Mouse (Mus musculus) forebrain, embryonic 14.5 days (tissue): Measurements from ENCODE around the gene Galnt18. TPM values are rescaled to one million over a fixed set of nuclear protein-coding genes. Genes with fewer than 3 reads are reported as not detected.

Experiments used
- ATAC-seq: fragments of 200-750 bp; cut with Nextera tagmentation; 2 replicates; pipeline ENCODE4 v1.8.0; 2017; ENCODE audit warnings: mild to moderate bottlenecking, moderate library complexity
- DNase-seq: peaks from one replicate; pipeline ENCODE4 v3.0.0-alpha.2; 2015; ENCODE audit warnings: low spot score
- H3K27ac ChIP-seq: fragments of 300-500 bp; sonication (generic); 2 replicates; pipeline ENCODE4 v1.5.1; 2014; ENCODE audit warnings: low read depth, mild to moderate bottlenecking, control low read depth, low read length, moderate library complexity
- H3K27me3 ChIP-seq: fragments of 300-500 bp; sonication (generic); replicated peaks from 2 replicates; pipeline ENCODE4 v1.6.1; 2014; ENCODE audit warnings: low read length, control low read depth, mixed read lengths; ENCODE audit not compliant: control insufficient read depth, insufficient read depth
- H3K36me3 ChIP-seq: fragments of 300-500 bp; sonication (generic); 2 replicates; pipeline ENCODE4 v1.6.1; 2014; ENCODE audit warnings: low read length, control low read depth; ENCODE audit not compliant: control insufficient read depth, insufficient read depth
- H3K4me1 ChIP-seq: fragments of 300-500 bp; sonication (generic); 2 replicates; pipeline ENCODE4 v1.6.1; 2014; ENCODE audit warnings: antibody characterized with exemption, low read length, control low read depth; ENCODE audit not compliant: control insufficient read depth, insufficient read depth
- H3K4me2 ChIP-seq: fragments of 300-500 bp; sonication (generic); 2 replicates; pipeline ENCODE4 v1.6.1; 2014; ENCODE audit warnings: mild to moderate bottlenecking, control low read depth, low read length
- H3K4me3 ChIP-seq: fragments of 300-500 bp; sonication (generic); 2 replicates; pipeline ENCODE4 v1.5.1; 2014; ENCODE audit warnings: low read depth, low read length, control low read depth
- H3K9ac ChIP-seq: fragments of 300-500 bp; sonication (generic); 2 replicates; pipeline ENCODE4 v1.6.1; 2014; ENCODE audit warnings: mild to moderate bottlenecking, low read length, control low read depth, moderate library complexity
- H3K9me3 ChIP-seq: fragments of 300-500 bp; sonication (generic); replicated peaks from 2 replicates; pipeline ENCODE4 v1.6.1; 2016; ENCODE audit warnings: low read length, control low read depth, mixed read lengths; ENCODE audit not compliant: control insufficient read depth
- WGBS: fragments of 180-500 bp; shearing (Covaris S2); extraction: QIAGEN DNeasy Blood & Tissue Kit; methylation state at CpG from one replicate; pipeline ENCODE4 v1.1.7; 2014; 5-methylcytosine and 5-hydroxymethylcytosine counted together
- polyA plus RNA-seq: library from polyadenylated mRNA; unstranded; fragments of >200 nt; fragmentation: Nextera tagmentation; extraction: Ambion mirVana; gene quantifications from 2 replicates; pipeline ENCODE4 v1.2.1, GENCODE M21; 2014

The Galnt18 gene
- polyA plus RNA-seq, 1 experiment from 2014 or later: 6.6 TPM

- H3K27ac ChIP-seq: no peak overlapping the region
- no peaks in the 10 kb centered on the region for H3K4me1 ChIP-seq
- H3K4me2 ChIP-seq: no peak overlapping the region
- no peaks in the 10 kb centered on the region for H3K36me3 ChIP-seq
- H3K9me3 ChIP-seq: no peaks in the 10 kb centered on the region
- H3K9ac ChIP-seq: no peak overlapping the region
- no peak overlapping the region for H3K4me3 ChIP-seq
- H3K27me3 ChIP-seq: no peaks in the 10 kb centered on the region
- DNase-seq (no peak), ATAC-seq (no peak)
These were observed 135.4 kb downstream of the Galnt18 start for GRCm38 (mm10) chr7:111644362-111644761.

GRCm38 (mm10) chr7:111638899-111639298 lies 140.9 kb downstream of the Galnt18 start:
- 75% methylated on average over 2 of the region's 2 CpGs for WGBS
- H3K4me2 ChIP-seq: no peak overlapping the region

GRCm38 (mm10) chr7:111638465-111638864 lies 141.3 kb downstream of the Galnt18 start:
- Histone ChIP-seq H3K27ac (no peak overlapping the region), H3K4me3 (no peak overlapping the region), H3K4me2 (no peak overlapping the region), H3K9ac (no peak overlapping the region), H3K36me3 (no peaks in the 10 kb centered on the region), H3K4me1 (peaks cover 2% of the 10 kb centered on the region; the same call in 1 of the 2 replicates), H3K9me3 (no peaks in the 10 kb centered on the region), H3K27me3 (no peaks in the 10 kb centered on the region)
- WGBS: 66% methylated on average over 5 of the region's 5 CpGs
- ATAC-seq (no peak; the same call in 1 of the 2 replicates), DNase-seq (peak; percentile 25)

More at GRCm38 (mm10) chr7:111638899-111639298, 140.9 kb downstream of the Galnt18 start:
- Histone ChIP-seq H3K4me1 (peaks cover 2% of the 10 kb centered on the region; the same call in 1 of the 2 replicates), H3K27ac (no peak overlapping the region), H3K9me3 (no peaks in the 10 kb centered on the region), H3K36me3 (no peaks in the 10 kb centered on the region), H3K27me3 (no peaks in the 10 kb centered on the region), H3K4me3 (no peak overlapping the region), H3K9ac (no peak overlapping the region)
- DNase-seq (no peak), ATAC-seq (no peak)

- no peak overlapping the region for H3K27ac ChIP-seq
- no peak overlapping the region for H3K9ac ChIP-seq
- 58% methylated on average over 2 of the region's 2 CpGs for WGBS
- DNase-seq (no peak), ATAC-seq (no peak)
- no peaks in the 10 kb centered on the region for H3K27me3 ChIP-seq
- H3K36me3 ChIP-seq: no peaks in the 10 kb centered on the region
- H3K4me3 ChIP-seq: no peak overlapping the region
- H3K4me2 ChIP-seq: no peak overlapping the region
- H3K9me3 ChIP-seq: no peaks in the 10 kb centered on the region
- H3K4me1 ChIP-seq: peaks cover 2% of the 10 kb centered on the region; the same call in 1 of the 2 replicates
These were observed 141.8 kb downstream of the Galnt18 start for GRCm38 (mm10) chr7:111637866-111638448.

GRCm38 (mm10) chr7:111636503-111636902 lies 143.3 kb downstream of the Galnt18 start:
- Histone ChIP-seq H3K4me3 (no peak overlapping the region), H3K27ac (no peak overlapping the region), H3K27me3 (no peaks in the 10 kb centered on the region), H3K36me3 (no peaks in the 10 kb centered on the region), H3K4me1 (peaks cover 2% of the 10 kb centered on the region; the same call in 1 of the 2 replicates), H3K9me3 (no peaks in the 10 kb centered on the region), H3K4me2 (no peak overlapping the region), H3K9ac (no peak overlapping the region)
- 91% methylated on average over 5 of the region's 5 CpGs for WGBS
- ATAC-seq (no peak), DNase-seq (peak; percentile 25)

- Histone ChIP-seq H3K27ac (no peak overlapping the region), H3K4me2 (no peak overlapping the region), H3K36me3 (no peaks in the 10 kb centered on the region), H3K4me1 (no peaks in the 10 kb centered on the region), H3K4me3 (no peak overlapping the region), H3K9me3 (no peaks in the 10 kb centered on the region), H3K9ac (no peak overlapping the region), H3K27me3 (no peaks in the 10 kb centered on the region)
- ATAC-seq (no peak), DNase-seq (no peak)
- WGBS: 89% methylated on average over 4 of the region's 4 CpGs
These were observed 148.5 kb downstream of the Galnt18 start for GRCm38 (mm10) chr7:111631265-111631664.

- no peaks in the 10 kb centered on the region for H3K9me3 ChIP-seq
- no peak overlapping the region for H3K9ac ChIP-seq
- no peak overlapping the region for H3K4me2 ChIP-seq
- no peak overlapping the region; the same call in 1 of the 2 replicates for H3K27ac ChIP-seq
- WGBS: 74% methylated on average over 2 of the region's 2 CpGs
- DNase-seq: no peak
- H3K36me3 ChIP-seq: no peaks in the 10 kb centered on the region
- no peak overlapping the region for H3K4me3 ChIP-seq
- ATAC-seq: no peak
- no peaks in the 10 kb centered on the region for H3K4me1 ChIP-seq
- H3K27me3 ChIP-seq: no peaks in the 10 kb centered on the region
These were observed 153.5 kb downstream of the Galnt18 start for GRCm38 (mm10) chr7:111626232-111626631.

GRCm38 (mm10) chr7:111625736-111626135 lies 154.0 kb downstream of the Galnt18 start:
- DNase-seq (no peak), ATAC-seq (no peak)
- Histone ChIP-seq H3K9me3 (no peaks in the 10 kb centered on the region), H3K27ac (no peak overlapping the region), H3K36me3 (no peaks in the 10 kb centered on the region), H3K4me3 (no peak overlapping the region), H3K4me2 (no peak overlapping the region), H3K27me3 (no peaks in the 10 kb centered on the region), H3K4me1 (no peaks in the 10 kb centered on the region), H3K9ac (no peak overlapping the region)
- 85% methylated on average over 5 of the region's 5 CpGs for WGBS

- H3K27ac ChIP-seq: no peak overlapping the region
- DNase-seq: no peak
- no peaks in the 10 kb centered on the region for H3K4me1 ChIP-seq
- no peak overlapping the region for H3K4me3 ChIP-seq
- H3K9me3 ChIP-seq: no peaks in the 10 kb centered on the region
- WGBS: 60% methylated on average over 16 of the region's 16 CpGs
- no peaks in the 10 kb centered on the region for H3K36me3 ChIP-seq
- H3K4me2 ChIP-seq: no peak overlapping the region
- no peaks in the 10 kb centered on the region for H3K27me3 ChIP-seq
- H3K9ac ChIP-seq: no peak overlapping the region
- no peak for ATAC-seq
These were observed 163.4 kb downstream of the Galnt18 start for GRCm38 (mm10) chr7:111616231-111616937.
